Mouse (Mus musculus) midbrain, embryonic 11.5 days (tissue): ENCODE measurements around the gene 2310007B03Rik. TPM values are rescaled to one million over a fixed set of nuclear protein-coding genes. Genes with fewer than 3 reads are reported as not detected.
A peak's percentile ranks its signal among the peaks of the same experiment; 100 is the strongest.

Experiments used
- ATAC-seq: fragments of 200-750 bp; cut with Nextera tagmentation; 2 replicates; pipeline ENCODE4 v1.8.0; 2017; ENCODE audit warnings: moderate TSS enrichment, moderate library complexity; ENCODE audit not compliant: low FRiP score
- DNase-seq: peaks from one replicate; pipeline ENCODE4 v3.0.0; 2015; ENCODE audit warnings: low spot score; ENCODE audit errors: missing footprints
- H3K27ac ChIP-seq: fragments of 300-500 bp; sonication (generic); 2 replicates; pipeline ENCODE4 v1.5.1; 2014; ENCODE audit warnings: low read depth, low read length
- H3K27me3 ChIP-seq: fragments of 300-500 bp; sonication (generic); 2 replicates; pipeline ENCODE4 v1.6.1; 2014; ENCODE audit warnings: mild to moderate bottlenecking, low read length, moderate library complexity, mixed read lengths; ENCODE audit not compliant: control insufficient read depth, insufficient read depth
- H3K36me3 ChIP-seq: fragments of 300-500 bp; sonication (generic); 2 replicates; pipeline ENCODE4 v1.6.1; 2014; ENCODE audit warnings: mild to moderate bottlenecking, low read length, moderate library complexity, mixed read lengths; ENCODE audit not compliant: control insufficient read depth, insufficient read depth
- H3K4me1 ChIP-seq: fragments of 300-500 bp; sonication (generic); 2 replicates; pipeline ENCODE4 v1.6.1; 2014; ENCODE audit warnings: low read length; ENCODE audit not compliant: control insufficient read depth, insufficient read depth
- H3K4me2 ChIP-seq: fragments of 300-500 bp; sonication (generic); 2 replicates; pipeline ENCODE4 v1.6.1; 2014; ENCODE audit warnings: mild to moderate bottlenecking, moderate library complexity
- H3K4me3 ChIP-seq: fragments of 300-500 bp; sonication (generic); 2 replicates; pipeline ENCODE4 v1.5.1; 2014; ENCODE audit warnings: low read depth, low read length
- H3K9ac ChIP-seq: fragments of 300-500 bp; sonication (generic); 2 replicates; pipeline ENCODE4 v1.6.1; 2014; ENCODE audit warnings: low read length
- H3K9me3 ChIP-seq: fragments of 300-500 bp; sonication (generic); 2 replicates; pipeline ENCODE4 v1.6.1; 2016; ENCODE audit warnings: low read length; ENCODE audit not compliant: control insufficient read depth
- WGBS: fragments of 180-500 bp; shearing (Covaris S2); extraction: QIAGEN DNeasy Blood & Tissue Kit; methylation state at CpG from one replicate; pipeline ENCODE4 v1.1.7; 2014; 5-methylcytosine and 5-hydroxymethylcytosine counted together
- polyA plus RNA-seq: library from polyadenylated mRNA; unstranded; fragments of >200 nt; fragmentation: Nextera tagmentation; extraction: Ambion mirVana; gene quantifications from 2 replicates; pipeline ENCODE4 v1.2.1, GENCODE M21; 2014

2310007B03Rik gene
- polyA plus RNA-seq, 1 experiment from 2014 or later: 0.34 TPM

GRCm38 (mm10) chr1:93142871-93143270 is 17.9 kb downstream of the 2310007B03Rik start:
- Histone ChIP-seq H3K27ac (no peak overlapping the region), H3K9me3 (no peaks in the 10 kb centered on the region), H3K27me3 (no peaks in the 10 kb centered on the region), H3K36me3 (no peaks in the 10 kb centered on the region), H3K9ac (no peak overlapping the region), H3K4me1 (no peaks in the 10 kb centered on the region), H3K4me3 (no peak overlapping the region), H3K4me2 (no peak overlapping the region)
- WGBS: 85% methylated on average over 1 of the region's 1 CpGs
- DNase-seq (no peak), ATAC-seq (no peak)

DNA sequence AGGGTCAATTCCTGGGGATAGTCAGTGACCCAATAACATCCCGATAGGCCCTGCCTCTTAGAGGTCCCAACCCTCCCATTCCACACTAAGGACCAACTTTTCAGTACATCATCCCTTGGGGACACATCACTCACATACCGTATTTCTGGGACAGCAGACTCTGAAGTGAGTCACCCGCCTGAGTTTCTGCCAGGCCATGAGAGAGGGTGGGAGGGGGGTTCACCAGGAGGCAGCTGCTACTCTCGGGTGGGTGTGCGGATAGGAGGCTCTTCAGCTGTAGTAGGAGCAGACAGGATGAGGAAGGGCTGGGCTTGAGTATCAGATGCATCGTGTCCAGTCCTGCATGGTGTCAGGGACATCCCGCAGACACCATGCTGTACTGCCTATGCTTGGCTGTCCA is 21.0 kb downstream of the 2310007B03Rik start:
- Histone ChIP-seq H3K4me1 (no peaks in the 10 kb centered on the region), H3K4me3 (no peak overlapping the region), H3K27me3 (no peaks in the 10 kb centered on the region), H3K36me3 (no peaks in the 10 kb centered on the region), H3K9me3 (no peaks in the 10 kb centered on the region), H3K4me2 (no peak overlapping the region), H3K9ac (no peak overlapping the region), H3K27ac (no peak overlapping the region)
- DNase-seq (no peak), ATAC-seq (no peak)
- WGBS: 88% methylated on average over 7 of the region's 7 CpGs

GRCm38 (mm10) chr1:93138534-93138933 is 22.2 kb downstream of the 2310007B03Rik start:
- Histone ChIP-seq H3K4me3 (no peak overlapping the region), H3K9ac (no peak overlapping the region), H3K27me3 (no peaks in the 10 kb centered on the region), H3K4me1 (no peaks in the 10 kb centered on the region), H3K36me3 (no peaks in the 10 kb centered on the region), H3K9me3 (no peaks in the 10 kb centered on the region), H3K4me2 (no peak overlapping the region), H3K27ac (no peak overlapping the region)
- ATAC-seq (no peak), DNase-seq (no peak)
- 86% methylated on average over 6 of the region's 6 CpGs for WGBS

DNA sequence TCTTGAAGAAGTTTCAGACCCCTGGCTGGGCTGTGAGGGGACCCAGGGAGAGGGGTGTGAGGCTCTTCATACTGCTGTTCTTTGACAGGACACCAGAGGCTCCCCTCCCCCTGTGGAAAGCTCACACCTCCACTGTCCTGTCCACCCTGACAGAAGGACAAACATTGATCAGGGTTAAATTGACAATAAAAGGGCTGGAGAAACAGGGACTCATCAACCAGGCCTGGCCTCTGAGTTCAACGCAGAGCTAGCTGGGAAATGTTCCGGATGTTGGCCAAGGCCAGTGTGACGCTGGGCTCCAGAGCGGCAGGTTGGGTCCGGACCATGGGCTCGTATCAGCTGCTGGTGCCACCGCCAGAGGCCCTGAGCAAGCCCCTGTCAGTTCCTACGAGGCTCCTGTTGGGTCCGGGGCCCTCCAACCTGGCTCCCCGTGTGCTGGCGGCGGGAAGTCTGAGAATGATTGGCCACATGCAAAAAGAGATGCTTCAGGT is 25.7 kb downstream of the 2310007B03Rik start, which contains the start of gene Agxt:
Agxt (plus strand) TSS at position 205 of the 491 bp plus-strand sequence.
- no peak within 1 kb of the TSS for H3K27ac ChIP-seq

GRCm38 (mm10) chr1:93132676-93133075 is 28.1 kb downstream of the 2310007B03Rik start:
- Histone ChIP-seq H3K9me3 (no peaks in the 10 kb centered on the region), H3K4me2 (no peak overlapping the region), H3K36me3 (no peaks in the 10 kb centered on the region), H3K4me3 (no peak overlapping the region), H3K27ac (no peak overlapping the region), H3K4me1 (no peaks in the 10 kb centered on the region), H3K27me3 (no peaks in the 10 kb centered on the region), H3K9ac (no peak overlapping the region)
- DNase-seq: no peak
- no peak for ATAC-seq
- 74% methylated on average over 8 of the region's 8 CpGs for WGBS

More for the DNA sequence above, 25.7 kb downstream of the 2310007B03Rik start, which contains the start of gene Agxt:
- Histone ChIP-seq H3K4me3 (no peak within 1 kb of the TSS), H3K9me3 (no peaks in the 10 kb centered on the region), H3K36me3 (no peaks in the 10 kb centered on the region), H3K9ac (no peak within 1 kb of the TSS), H3K27me3 (no peaks in the 10 kb centered on the region), H3K4me1 (no peaks in the 10 kb centered on the region), H3K4me2 (no peak within 1 kb of the TSS)
- ATAC-seq (no peak), DNase-seq (no peak)
- 88% methylated on average over 12 of the region's 12 CpGs for WGBS

- WGBS: 69% methylated on average over 10 of the region's 10 CpGs
- Histone ChIP-seq H3K36me3 (no peaks in the 10 kb centered on the region), H3K9me3 (no peaks in the 10 kb centered on the region), H3K4me3 (no peak overlapping the region), H3K9ac (no peak overlapping the region), H3K4me1 (no peaks in the 10 kb centered on the region), H3K4me2 (no peak overlapping the region), H3K27ac (no peak overlapping the region), H3K27me3 (no peaks in the 10 kb centered on the region)
- no peak for DNase-seq
- no peak for ATAC-seq
These were observed 30.3 kb downstream of the 2310007B03Rik start for GRCm38 (mm10) chr1:93130242-93130983.

- Histone ChIP-seq H3K9me3 (no peaks in the 10 kb centered on the region), H3K4me2 (no peak overlapping the region), H3K27me3 (no peaks in the 10 kb centered on the region), H3K4me3 (no peak overlapping the region), H3K4me1 (no peaks in the 10 kb centered on the region), H3K36me3 (no peaks in the 10 kb centered on the region), H3K27ac (no peak overlapping the region), H3K9ac (no peak overlapping the region)
- DNase-seq: peak; percentile 92
- ATAC-seq: 0 out of 2 replicates have a peak, but pooled peaks have one; percentile 33
- WGBS: 22% methylated on average over 6 of the region's 6 CpGs
These were observed 31.9 kb downstream of the 2310007B03Rik start for GRCm38 (mm10) chr1:93128710-93129349.

DNA sequence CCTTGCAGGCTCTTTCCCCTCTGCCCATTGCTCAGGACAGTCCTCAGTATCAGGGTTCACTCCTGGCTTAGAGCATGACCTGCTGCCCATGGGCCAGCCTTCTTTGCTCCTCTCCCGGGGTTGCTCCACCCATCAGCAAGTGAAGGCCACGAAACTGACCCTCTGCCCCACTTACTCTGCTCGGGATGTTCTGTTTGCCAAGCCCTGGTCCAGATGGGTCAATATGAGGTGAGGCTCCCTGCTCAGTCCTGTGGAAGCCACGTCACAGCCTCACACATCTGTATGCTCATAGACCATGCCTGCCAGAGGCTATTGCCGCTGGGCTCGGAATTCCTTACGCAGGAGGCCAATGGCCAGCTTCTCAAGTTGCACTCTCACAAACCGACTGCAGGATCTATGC is 32.5 kb downstream of the 2310007B03Rik start:
- no peak overlapping the region for H3K9ac ChIP-seq
- DNase-seq: no peak
- H3K9me3 ChIP-seq: no peaks in the 10 kb centered on the region
- H3K4me1 ChIP-seq: no peaks in the 10 kb centered on the region
- ATAC-seq: no peak
- no peak overlapping the region for H3K4me2 ChIP-seq
- H3K27me3 ChIP-seq: no peaks in the 10 kb centered on the region
- no peaks in the 10 kb centered on the region for H3K36me3 ChIP-seq
- H3K27ac ChIP-seq: no peak overlapping the region
- no peak overlapping the region for H3K4me3 ChIP-seq
- 79% methylated on average over 8 of the region's 8 CpGs for WGBS

DNA sequence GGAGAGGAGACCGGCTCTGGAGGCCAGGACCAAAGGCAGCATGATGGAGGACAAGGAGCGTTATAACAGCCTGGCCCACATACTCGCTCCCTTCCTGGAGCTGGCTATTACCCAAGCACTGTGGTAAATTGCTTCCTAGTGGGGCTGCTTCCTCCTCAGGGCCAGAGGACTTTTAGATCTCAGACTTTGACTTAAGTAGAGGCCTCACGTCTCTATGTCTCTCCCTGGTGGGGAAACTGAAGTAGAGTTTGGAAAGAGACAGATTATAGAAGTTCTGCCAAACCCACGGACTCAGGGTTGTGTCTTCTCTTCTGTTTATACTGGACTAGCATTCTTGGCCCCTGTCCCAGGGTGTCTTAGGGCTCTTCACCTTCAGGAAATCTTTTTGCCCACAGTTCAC is 35.5 kb downstream of the 2310007B03Rik start:
- Histone ChIP-seq H3K9ac (no peak overlapping the region), H3K4me1 (no peaks in the 10 kb centered on the region), H3K36me3 (no peaks in the 10 kb centered on the region), H3K9me3 (no peaks in the 10 kb centered on the region), H3K4me3 (no peak overlapping the region), H3K27me3 (no peaks in the 10 kb centered on the region), H3K4me2 (no peak overlapping the region), H3K27ac (no peak overlapping the region)
- 73% methylated on average over 5 of the region's 5 CpGs for WGBS
- DNase-seq (peak; percentile 44), ATAC-seq (no peak)
